Mouse (Mus musculus) adrenal gland, postnatal 36 days (tissue): Measurements from ENCODE around the gene Aunip. TPM values are rescaled to one million over a fixed set of nuclear protein-coding genes. Genes with fewer than 3 reads are reported as not detected.
"Not testable (repeated sequence)": the region's sequence is repeated elsewhere in the genome, so short reads cannot be mapped to it uniquely, and the experiment has no call there.

Source experiments
- DNase-seq, 2 experiments: peaks; one replicate each; pipeline ENCODE4 v3.0.0; 2021; ENCODE audit warnings: mixed read lengths in 1 of 2
- total RNA-seq, 2 experiments: library from RNA; stranded (reverse); gene quantifications; 2 replicates each; pipeline ENCODE4 v1.2.3; 2021

Gene Aunip
- total RNA-seq, 2 experiments from 2014 or later: 1.7 to 2.5 TPM

- DNase-seq: no peak
These were observed 25.5 kb upstream of the Aunip start for GRCm38 (mm10) chr4:134485151-134485900.

GRCm38 (mm10) chr4:134488211-134488610 lies 22.6 kb upstream of the Aunip start:
- no peak for DNase-seq

GRCm38 (mm10) chr4:134489986-134490665 lies 20.7 kb upstream of the Aunip start:
- DNase-seq: no peak

DNA sequence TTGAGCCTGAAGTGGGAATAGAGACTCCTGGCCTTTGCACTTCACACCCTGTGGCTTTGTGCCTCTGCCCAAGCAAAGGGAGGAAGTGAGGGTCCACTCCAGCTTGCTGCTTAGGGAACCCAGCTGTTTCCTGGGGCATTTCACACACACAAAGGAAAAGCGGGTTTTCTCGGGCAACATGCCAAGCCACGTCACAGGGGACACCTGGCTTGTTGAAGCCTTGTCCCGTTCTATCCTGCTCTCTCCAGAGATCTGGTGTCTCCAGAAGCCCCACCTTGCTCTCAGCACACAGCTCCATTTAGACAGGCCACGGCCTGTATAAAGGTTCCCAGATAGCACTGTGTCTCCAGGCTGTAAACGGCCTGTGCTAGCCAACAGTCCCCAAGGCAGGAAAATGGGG lies 19.1 kb upstream of the Aunip start:
- no peak for DNase-seq

- DNase-seq: not testable (repeated sequence)
These were observed 16.6 kb upstream of the Aunip start for GRCm38 (mm10) chr4:134494161-134494560.

DNA sequence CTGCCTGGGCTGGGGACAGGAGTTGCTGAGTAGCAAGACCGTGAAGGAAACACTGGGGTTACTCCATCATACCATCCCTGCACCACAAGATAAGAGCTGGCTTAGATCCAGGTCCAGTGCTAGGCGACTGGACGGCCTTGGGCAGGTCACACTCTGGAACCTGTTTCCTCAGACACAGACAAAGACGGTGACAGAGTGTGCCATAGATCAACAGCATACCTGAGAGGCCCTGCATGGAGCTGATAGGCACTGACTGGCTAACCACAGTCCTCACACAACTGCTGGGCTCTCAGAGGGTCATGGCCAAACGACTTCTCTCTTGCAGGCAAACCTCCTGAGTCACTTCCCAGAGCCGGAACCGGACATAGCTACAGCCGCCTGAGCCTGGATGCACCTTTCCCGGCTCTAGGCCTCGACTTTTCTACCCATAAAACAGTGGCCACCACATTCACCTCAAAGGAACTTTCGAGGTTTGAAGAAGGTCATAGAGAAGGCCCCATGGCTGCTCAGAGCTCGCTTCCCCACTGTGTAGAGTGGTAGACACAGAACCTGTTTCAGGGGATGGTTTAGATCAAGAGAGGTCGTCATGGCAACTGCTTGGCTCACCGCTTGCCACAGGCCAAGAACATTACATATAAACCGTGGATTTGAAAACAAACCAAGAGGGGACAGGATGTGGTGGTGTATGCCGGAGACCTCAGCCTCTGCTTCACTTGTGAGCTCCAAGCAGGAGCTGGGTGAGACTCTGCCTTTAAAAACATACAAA lies 15.8 kb upstream of the Aunip start:
- peak; percentile 72 to 76 for DNase-seq

DNA sequence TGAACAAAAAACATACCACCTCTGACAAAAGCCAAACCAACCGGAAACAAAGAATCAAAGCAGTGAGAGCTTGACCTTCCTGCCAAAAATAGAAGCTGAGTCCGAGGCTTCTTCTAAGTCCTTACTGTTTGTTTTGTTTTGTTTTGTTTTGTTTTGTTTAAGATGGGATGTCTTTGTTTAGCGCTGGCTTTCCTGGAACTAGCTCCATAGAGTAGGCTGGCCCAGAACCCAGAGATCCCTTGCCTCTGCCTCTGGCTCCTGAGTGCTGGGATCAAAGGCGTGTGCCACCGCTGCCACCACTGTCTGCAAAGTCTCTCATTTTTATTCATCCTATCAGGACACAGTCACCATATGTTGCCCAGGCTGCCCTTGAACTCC lies 15.3 kb upstream of the Aunip start:
- no peak for DNase-seq

- peak; percentile 90 to 93 for DNase-seq
These were observed 14.1 kb upstream of the Aunip start, which contains the start of gene Paqr7 for GRCm38 (mm10) chr4:134496595-134497210. Gene Paqr7, plus strand, starts transcription at chr4:134496697.

DNA sequence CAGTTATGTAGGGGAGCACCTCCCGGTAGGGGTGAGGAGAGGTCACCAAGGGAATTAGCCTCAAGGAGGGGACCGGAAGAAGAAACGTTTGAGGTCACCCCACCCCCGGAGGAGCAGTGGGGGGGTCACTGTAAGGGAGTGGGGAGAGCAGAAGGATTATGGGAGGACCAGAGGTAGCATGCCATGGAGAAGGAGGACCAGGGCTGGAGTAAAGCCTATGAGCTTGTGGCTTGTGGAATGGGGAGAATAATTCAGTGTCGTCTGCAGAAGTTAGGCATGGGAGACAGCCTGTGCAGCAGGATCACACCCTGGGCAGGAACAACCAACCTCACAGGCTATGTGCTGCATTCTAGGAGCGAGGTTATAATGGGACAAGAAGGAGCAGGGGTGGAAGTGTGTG lies 13.6 kb upstream of the Aunip start:
- DNase-seq: no peak

GRCm38 (mm10) chr4:134497986-134498731 lies 12.6 kb upstream of the Aunip start:
- DNase-seq: peak; percentile 68 to 78

GRCm38 (mm10) chr4:134498983-134499382 lies 11.8 kb upstream of the Aunip start:
- DNase-seq: peak in 1 of 2 experiments; percentile 39

- DNase-seq: no peak
These were observed 9.7 kb upstream of the Aunip start for GRCm38 (mm10) chr4:134501095-134501494.

DNA sequence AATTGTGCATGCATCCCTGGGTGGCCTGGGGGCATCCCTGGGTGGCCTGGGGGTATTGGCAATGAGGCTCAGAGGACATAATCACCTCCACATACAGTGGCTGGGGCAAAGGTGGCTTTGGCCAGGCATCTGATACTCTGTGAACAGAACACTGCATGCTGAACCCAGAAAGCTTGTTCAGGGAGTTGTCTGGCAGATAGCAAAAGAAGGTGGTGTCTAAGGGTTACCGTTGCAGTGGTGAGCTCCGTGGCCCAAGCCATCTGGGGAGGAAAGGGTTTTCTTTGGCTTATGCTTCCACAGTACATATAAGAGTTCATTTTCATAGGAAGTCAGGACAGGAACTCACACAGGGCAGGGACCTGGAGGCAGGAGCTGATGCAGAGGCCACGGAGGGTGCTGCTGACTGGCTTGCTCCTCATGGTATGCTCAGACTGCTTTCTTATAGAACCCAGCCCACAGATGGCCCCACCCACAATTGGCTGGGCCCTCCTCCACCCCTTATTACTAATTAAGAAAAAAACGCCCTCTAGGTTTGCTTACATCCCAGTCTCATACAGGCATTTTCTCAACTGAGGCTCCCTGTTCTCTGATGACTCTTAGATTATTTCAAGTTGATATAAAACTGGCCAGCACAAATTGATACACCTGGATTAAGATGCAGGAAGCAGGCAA lies 7.0 kb upstream of the Aunip start:
- no peak for DNase-seq

DNA sequence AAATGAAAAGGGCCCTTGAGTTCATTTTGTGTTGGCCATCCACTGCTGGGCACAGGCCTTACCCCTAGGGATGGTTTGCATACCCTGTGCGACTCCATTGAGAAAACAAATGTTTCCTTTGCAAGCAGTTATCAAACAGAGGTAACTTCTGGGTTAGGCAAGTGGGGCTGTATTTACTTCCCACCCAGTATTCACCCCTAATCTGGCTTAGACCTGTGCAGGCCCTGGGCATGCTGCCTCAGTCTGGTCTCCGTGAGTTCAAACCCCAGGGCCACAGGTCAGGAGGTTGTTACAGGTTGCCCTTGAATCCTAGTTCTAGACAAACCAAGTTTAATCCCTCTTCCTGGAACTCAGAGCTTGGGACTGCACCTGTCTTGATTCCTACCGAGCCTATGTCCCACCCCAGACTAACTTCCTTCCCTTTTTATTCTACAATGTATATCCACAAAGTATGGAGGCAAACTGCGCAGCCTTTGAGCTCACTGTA lies 5.5 kb upstream of the Aunip start:
- DNase-seq: no peak

DNA sequence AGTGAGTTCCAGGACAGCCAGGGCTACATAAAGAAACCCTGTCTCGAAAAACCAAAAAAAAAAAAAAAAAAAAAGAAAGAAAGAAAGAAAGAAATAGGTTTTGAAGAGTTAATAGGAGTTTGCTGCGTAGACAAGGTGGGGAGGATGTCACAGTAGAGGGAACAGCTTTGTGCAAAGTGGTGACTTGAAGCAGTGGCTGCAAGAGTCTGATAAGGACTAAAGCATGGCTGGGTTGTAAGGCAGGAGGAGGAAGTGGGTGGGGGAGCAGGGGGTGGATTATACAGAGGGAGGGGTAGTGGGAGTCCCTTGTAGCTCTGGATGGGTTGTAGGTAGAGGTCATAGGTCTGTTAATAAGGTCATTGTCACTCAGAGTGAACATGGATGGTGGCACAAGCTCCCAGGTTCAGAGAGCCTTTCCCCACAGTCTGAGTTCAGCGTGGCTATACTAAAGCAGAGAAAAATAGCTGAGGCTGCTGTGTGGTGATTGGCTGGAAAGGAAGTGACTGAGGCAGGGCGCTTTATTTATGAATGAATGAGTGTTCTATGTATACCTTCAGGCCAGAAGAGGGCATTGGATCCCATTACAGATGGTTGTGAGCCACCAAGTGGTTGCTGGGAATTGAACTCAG lies 4.7 kb upstream of the Aunip start:
- DNase-seq: no peak

GRCm38 (mm10) chr4:134506713-134507112 lies 4.1 kb upstream of the Aunip start:
- DNase-seq: no peak

DNA sequence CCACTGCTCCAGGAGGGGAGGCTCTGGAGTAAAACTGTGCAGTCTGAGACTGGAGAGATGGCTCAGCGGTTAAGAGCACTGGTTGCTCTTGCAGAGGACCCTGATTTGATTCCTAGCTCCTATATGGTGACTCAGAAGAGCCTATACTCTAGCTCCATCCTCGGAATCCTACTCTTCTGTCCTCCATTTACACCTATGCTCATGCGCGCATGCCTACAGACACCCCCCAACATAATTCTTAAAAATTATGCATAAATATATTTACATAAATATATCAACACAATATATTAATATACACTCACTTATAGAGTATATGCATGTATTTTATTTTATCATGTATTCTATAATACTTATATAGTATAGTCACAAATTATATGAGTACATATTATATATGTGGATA lies 403 bp upstream of the Aunip start:
- DNase-seq: no peak

- DNase-seq: no peak
These were observed 931 bp downstream of the Aunip start for GRCm38 (mm10) chr4:134511730-134512129.

DNA sequence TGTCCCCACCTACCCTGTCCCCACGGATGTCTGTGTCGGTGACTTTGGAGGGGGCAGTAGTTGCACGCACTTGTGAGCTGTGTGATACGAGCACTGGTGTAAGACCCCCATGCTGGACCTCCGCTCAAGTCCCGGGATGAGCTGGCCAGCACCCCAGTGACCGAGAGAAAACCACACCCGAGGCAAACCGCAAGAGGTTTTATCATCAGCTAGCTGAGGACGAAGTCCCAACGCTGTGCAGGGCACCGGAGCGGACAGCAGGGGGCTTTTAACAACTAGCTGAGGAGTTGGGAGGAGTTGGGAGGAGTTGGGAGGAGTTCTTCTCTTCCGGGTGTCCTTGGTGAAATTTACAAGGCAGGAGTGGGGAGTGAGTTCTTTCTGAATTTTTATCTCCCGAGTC lies 2.0 kb downstream of the Aunip start:
- peak; percentile 82 to 88 for DNase-seq

GRCm38 (mm10) chr4:134514309-134514930 lies 3.6 kb downstream of the Aunip start:
- DNase-seq: peak in 1 of 2 experiments; percentile 36
